Mouse (Mus musculus): ENCODE measurements around the gene Fbxo17. TPM values are rescaled to one million over a fixed set of nuclear protein-coding genes. Genes with fewer than 3 reads are reported as not detected.
"Not testable (repeated sequence)": the region's sequence is repeated elsewhere in the genome, so short reads cannot be mapped to it uniquely, and the experiment has no call there.

Gene Fbxo17
- polyA plus RNA-seq (2016; fragmentation: Nextera tagmentation; extraction: Ambion mirVana) = 10.7 and 13.9 TPM in 2 replicates

GRCm38 (mm10) chr7:28716590-28717281 is at the start of gene Fbxo17:
Gene Fbxo17, plus strand, starts transcription at chr7:28716804.
- Histone ChIP-seq H3K9me3 (no peaks in the 10 kb centered on the region), H3K4me1 (peaks cover 24% of the 10 kb centered on the region), H3K27me3 (ENCODE audit: poor library complexity, severe bottlenecking) (peaks cover 14% of the 10 kb centered on the region), H3K4me3 (peak within 1 kb of the TSS; percentile 63), H3K36me3 (replicated peaks) (no peaks in the 10 kb centered on the region), H3K27ac (peak within 1 kb of the TSS; percentile 84)
- peak; percentile 75 for DNase-seq (ENCODE audit: extremely low spot score, low spot score)
- WGBS = 2% methylated on average over 36 of the region's 36 CpGs

- Histone ChIP-seq H3K27me3 (ENCODE audit: poor library complexity, severe bottlenecking) (no peaks in the 10 kb centered on the region), H3K4me3 (no peak overlapping the region), H3K27ac (no peak overlapping the region), H3K36me3 (replicated peaks) (no peaks in the 10 kb centered on the region), H3K9me3 (no peaks in the 10 kb centered on the region), H3K4me1 (peaks cover 9% of the 10 kb centered on the region)
- 78% methylated on average over 4 of the region's 4 CpGs for WGBS
- no peak for DNase-seq (ENCODE audit: extremely low spot score, low spot score)
These were observed 45.4 kb upstream of the Fbxo17 start for GRCm38 (mm10) chr7:28671172-28671571.

GRCm38 (mm10) chr7:28672276-28672675 is 44.3 kb upstream of the Fbxo17 start:
- no peak for DNase-seq (ENCODE audit: extremely low spot score, low spot score)
- Histone ChIP-seq H3K4me1 (peaks cover 4% of the 10 kb centered on the region), H3K27me3 (ENCODE audit: poor library complexity, severe bottlenecking) (no peaks in the 10 kb centered on the region), H3K27ac (no peak overlapping the region), H3K9me3 (no peaks in the 10 kb centered on the region), H3K4me3 (no peak overlapping the region), H3K36me3 (replicated peaks) (no peaks in the 10 kb centered on the region)
- WGBS = 91% methylated on average over 5 of the region's 5 CpGs

DNA sequence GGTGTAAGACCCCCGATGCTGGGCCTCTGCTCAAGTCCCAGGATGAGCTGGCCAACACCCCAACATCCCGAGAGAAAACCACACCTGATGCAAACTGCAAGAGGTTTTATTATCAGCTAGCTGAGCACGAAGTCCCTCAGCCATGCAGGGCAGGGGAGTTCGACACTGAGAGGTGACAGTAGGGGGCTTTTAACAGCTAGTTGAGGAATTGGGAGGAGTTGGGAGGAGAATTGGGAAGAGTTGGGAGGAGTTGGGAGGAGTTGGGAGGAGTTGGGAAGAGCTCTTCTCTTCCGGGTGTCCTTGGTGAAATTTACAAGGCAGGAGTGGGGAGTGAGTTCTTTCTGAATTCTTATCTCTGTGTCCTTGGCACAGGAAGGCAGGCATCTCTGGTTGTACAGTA is 43.8 kb upstream of the Fbxo17 start:
- not testable (repeated sequence) for H3K9me3 ChIP-seq; H3K27ac ChIP-seq; DNase-seq (ENCODE audit: extremely low spot score, low spot score); H3K27me3 ChIP-seq (ENCODE audit: poor library complexity, severe bottlenecking); H3K36me3 ChIP-seq (replicated peaks); H3K4me3 ChIP-seq; H3K4me1 ChIP-seq
- WGBS = 78% methylated on average over 5 of the region's 5 CpGs

DNA sequence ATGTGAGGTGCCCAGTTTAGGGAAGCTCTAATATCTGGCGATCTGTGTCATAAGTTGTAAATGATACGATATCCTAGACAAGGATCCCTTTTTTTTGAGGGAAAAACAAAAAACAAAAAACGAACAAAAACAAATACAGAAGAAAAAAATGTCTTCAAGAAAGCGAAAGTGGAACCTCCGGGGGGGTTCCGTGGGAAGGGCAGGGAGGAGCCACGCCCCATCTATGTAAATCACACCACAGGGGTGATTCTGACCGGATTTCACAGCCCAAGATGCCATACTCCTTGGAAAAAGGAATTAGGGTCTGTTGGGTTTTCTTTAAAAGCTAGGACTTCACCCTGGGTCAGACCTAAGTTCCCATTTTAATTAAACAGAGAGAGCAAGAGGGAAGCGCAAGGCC is 41.6 kb upstream of the Fbxo17 start:
- H3K4me3 ChIP-seq = no peak overlapping the region
- H3K9me3 ChIP-seq = no peaks in the 10 kb centered on the region
- H3K4me1 ChIP-seq = no peaks in the 10 kb centered on the region
- no peak for DNase-seq (ENCODE audit: extremely low spot score, low spot score)
- WGBS = 79% methylated on average over 9 of the region's 9 CpGs
- H3K36me3 ChIP-seq (replicated peaks) = no peaks in the 10 kb centered on the region
- no peaks in the 10 kb centered on the region for H3K27me3 ChIP-seq (ENCODE audit: poor library complexity, severe bottlenecking)
- no peak overlapping the region for H3K27ac ChIP-seq

GRCm38 (mm10) chr7:28675746-28676145 is 40.9 kb upstream of the Fbxo17 start:
- no peaks in the 10 kb centered on the region for H3K9me3 ChIP-seq
- no peak for DNase-seq (ENCODE audit: extremely low spot score, low spot score)
- no peaks in the 10 kb centered on the region for H3K4me1 ChIP-seq
- no peak overlapping the region for H3K4me3 ChIP-seq
- no peaks in the 10 kb centered on the region for H3K36me3 ChIP-seq (replicated peaks)
- no peaks in the 10 kb centered on the region for H3K27me3 ChIP-seq (ENCODE audit: poor library complexity, severe bottlenecking)
- H3K27ac ChIP-seq = no peak overlapping the region
- 50% methylated on average over 11 of the region's 11 CpGs for WGBS

GRCm38 (mm10) chr7:28676811-28677541 is 39.6 kb upstream of the Fbxo17 start:
- Histone ChIP-seq H3K36me3 (replicated peaks) (no peaks in the 10 kb centered on the region), H3K27me3 (ENCODE audit: poor library complexity, severe bottlenecking) (no peaks in the 10 kb centered on the region), H3K27ac (no peak overlapping the region), H3K4me3 (no peak overlapping the region), H3K9me3 (no peaks in the 10 kb centered on the region), H3K4me1 (no peaks in the 10 kb centered on the region)
- WGBS = 89% methylated on average over 13 of the region's 13 CpGs
- no peak for DNase-seq (ENCODE audit: extremely low spot score, low spot score)

DNA sequence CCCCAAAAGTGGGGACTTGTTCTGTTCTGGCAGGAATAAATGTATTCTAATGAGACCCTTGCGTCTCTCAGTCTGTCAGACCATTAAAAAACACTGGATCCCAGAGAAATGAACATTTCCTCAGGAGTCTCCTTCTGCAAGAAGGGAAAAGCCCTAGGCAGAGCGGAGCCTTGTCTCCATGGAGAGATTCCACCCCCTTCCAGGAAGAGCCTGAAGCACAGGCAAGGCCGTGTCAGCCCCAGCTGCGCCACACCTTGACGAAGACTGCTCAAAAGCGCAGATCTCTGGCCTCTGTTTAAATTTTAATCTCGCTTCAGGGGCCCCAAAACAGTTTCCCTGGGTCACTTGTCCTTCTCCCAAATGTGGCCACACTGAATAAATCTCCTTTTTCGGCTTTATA is 39.0 kb upstream of the Fbxo17 start:
- DNase-seq (ENCODE audit: extremely low spot score, low spot score) = no peak
- Histone ChIP-seq H3K36me3 (replicated peaks) (no peaks in the 10 kb centered on the region), H3K27ac (no peak overlapping the region), H3K9me3 (no peaks in the 10 kb centered on the region), H3K27me3 (ENCODE audit: poor library complexity, severe bottlenecking) (no peaks in the 10 kb centered on the region), H3K4me3 (no peak overlapping the region), H3K4me1 (no peaks in the 10 kb centered on the region)
- 93% methylated on average over 8 of the region's 8 CpGs for WGBS

GRCm38 (mm10) chr7:28691075-28691474 is 25.5 kb upstream of the Fbxo17 start:
- Histone ChIP-seq H3K4me1 (peaks cover 30% of the 10 kb centered on the region), H3K27ac (no peak overlapping the region), H3K27me3 (ENCODE audit: poor library complexity, severe bottlenecking) (peaks cover 38% of the 10 kb centered on the region), H3K36me3 (replicated peaks) (no peaks in the 10 kb centered on the region), H3K4me3 (no peak overlapping the region), H3K9me3 (no peaks in the 10 kb centered on the region)
- 64% methylated on average over 7 of the region's 7 CpGs for WGBS
- DNase-seq (ENCODE audit: extremely low spot score, low spot score) = no peak

DNA sequence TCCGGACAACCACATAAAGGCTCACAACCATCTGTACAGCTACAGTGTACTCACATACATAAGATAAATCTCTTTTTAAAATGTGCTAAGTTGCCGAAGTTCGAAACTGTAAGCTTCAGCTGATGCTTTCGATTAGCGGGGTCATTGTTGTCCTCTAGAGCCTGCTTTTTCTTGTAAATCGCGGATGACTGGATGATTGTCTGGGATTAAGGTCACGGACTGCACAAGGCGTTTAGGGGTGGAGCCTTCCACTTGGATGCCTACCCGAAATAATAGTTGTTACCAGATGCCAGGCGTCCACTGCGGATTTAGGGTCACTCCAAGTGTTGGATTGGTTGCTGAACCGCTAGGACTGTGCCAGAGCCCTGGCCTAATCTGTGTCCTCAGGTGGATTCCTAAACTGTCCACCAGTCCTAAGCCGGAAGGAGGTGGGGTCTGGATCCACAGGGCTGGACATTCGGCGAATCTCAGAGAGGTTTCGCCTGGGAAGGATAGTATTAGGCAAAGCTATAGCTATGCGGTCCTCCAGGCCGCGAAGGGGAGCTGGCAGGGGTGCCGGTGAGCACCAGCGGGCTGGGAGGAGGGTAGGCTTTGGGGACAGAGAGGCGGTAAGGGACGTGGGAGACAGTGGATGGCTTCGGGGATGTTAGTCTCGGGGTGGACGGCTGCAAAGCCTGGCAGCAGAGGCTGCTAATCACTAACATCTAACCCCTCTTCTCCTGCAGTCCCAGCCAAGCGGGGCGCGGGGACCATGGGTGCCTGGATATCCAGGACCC is 23.9 kb upstream of the Fbxo17 start, which contains the start of gene Fbxo27:
Gene Fbxo27, plus strand, starts transcription at position 305 of the 776 bp plus-strand sequence.
- H3K36me3 ChIP-seq (replicated peaks) = no peaks in the 10 kb centered on the region
- peaks cover 30% of the 10 kb centered on the region for H3K4me1 ChIP-seq
- DNase-seq (ENCODE audit: extremely low spot score, low spot score) = peak; percentile 49
- no peaks in the 10 kb centered on the region for H3K9me3 ChIP-seq
- H3K27ac ChIP-seq = peak within 1 kb of the TSS; percentile 83
- WGBS = 21% methylated on average over 30 of the region's 30 CpGs
- H3K27me3 ChIP-seq (ENCODE audit: poor library complexity, severe bottlenecking) = peaks cover 38% of the 10 kb centered on the region
- H3K4me3 ChIP-seq = peak within 1 kb of the TSS; percentile 69

- Histone ChIP-seq H3K9me3 (no peaks in the 10 kb centered on the region), H3K4me3 (peak overlapping the region; percentile 69), H3K27me3 (ENCODE audit: poor library complexity, severe bottlenecking) (peaks cover 38% of the 10 kb centered on the region), H3K27ac (peak overlapping the region; percentile 83), H3K4me1 (peaks cover 30% of the 10 kb centered on the region), H3K36me3 (replicated peaks) (peaks cover 4% of the 10 kb centered on the region; the same call in 1 of the 2 replicates)
- under 1% methylated on average over 38 of the region's 38 CpGs for WGBS
- DNase-seq (ENCODE audit: extremely low spot score, low spot score) = peak; percentile 81
These were observed 23.2 kb upstream of the Fbxo17 start for GRCm38 (mm10) chr7:28693321-28693966.

- H3K9me3 ChIP-seq = no peaks in the 10 kb centered on the region
- peak overlapping the region; percentile 62 for H3K27ac ChIP-seq
- H3K4me3 ChIP-seq = peak overlapping the region; percentile 69
- H3K27me3 ChIP-seq (ENCODE audit: poor library complexity, severe bottlenecking) = peaks cover 38% of the 10 kb centered on the region
- peaks cover 30% of the 10 kb centered on the region for H3K4me1 ChIP-seq
- peak; percentile 48 for DNase-seq (ENCODE audit: extremely low spot score, low spot score)
- peaks cover 4% of the 10 kb centered on the region; the same call in 1 of the 2 replicates for H3K36me3 ChIP-seq (replicated peaks)
- 4% methylated on average over 14 of the region's 14 CpGs for WGBS
These were observed 22.2 kb upstream of the Fbxo17 start for GRCm38 (mm10) chr7:28694423-28694822.

All from forebrain, embryonic 10.5 days (tissue).